Mouse (Mus musculus) forebrain, postnatal 0 days (tissue): Measurements from ENCODE around the gene Adamtsl5. TPM values are rescaled to one million over a fixed set of nuclear protein-coding genes. Genes with fewer than 3 reads are reported as not detected.

ENCODE experiments used
- ATAC-seq: fragments of 200-750 bp; cut with Nextera tagmentation; 2 replicates; pipeline ENCODE4 v1.8.0; 2017; ENCODE audit warnings: mild to moderate bottlenecking, moderate library complexity
- DNase-seq: peaks from one replicate; pipeline ENCODE4 v3.0.0-alpha.2; 2015
- H3K27ac ChIP-seq: fragments of 300-500 bp; sonication (generic); 2 replicates; pipeline ENCODE4 v1.5.1; 2014; ENCODE audit warnings: low read depth, mild to moderate bottlenecking, antibody characterized with exemption, low read length, moderate library complexity, mixed read lengths
- H3K27me3 ChIP-seq: fragments of 300-500 bp; sonication (generic); 2 replicates; pipeline ENCODE4 v1.6.1; 2014; ENCODE audit warnings: mild to moderate bottlenecking, low read length, mixed read lengths; ENCODE audit not compliant: insufficient read depth
- H3K36me3 ChIP-seq: fragments of 300-500 bp; sonication (generic); 2 replicates; pipeline ENCODE4 v1.6.1; 2014; ENCODE audit warnings: mild to moderate bottlenecking, moderate library complexity; ENCODE audit not compliant: insufficient read depth
- H3K4me1 ChIP-seq: fragments of 300-500 bp; sonication (generic); 2 replicates; pipeline ENCODE4 v1.6.1; 2014; ENCODE audit warnings: antibody characterized with exemption; ENCODE audit not compliant: insufficient read depth
- H3K4me2 ChIP-seq: fragments of 300-500 bp; sonication (generic); 2 replicates; pipeline ENCODE4 v1.6.1; 2014; ENCODE audit warnings: low read depth, mild to moderate bottlenecking, moderate library complexity
- H3K4me3 ChIP-seq: fragments of 300-500 bp; sonication (generic); 2 replicates; pipeline ENCODE4 v1.5.1; 2014; ENCODE audit warnings: low read depth, low read length, mixed read lengths
- H3K9ac ChIP-seq: fragments of 300-500 bp; sonication (generic); 2 replicates; pipeline ENCODE4 v1.6.1; 2014; ENCODE audit warnings: mild to moderate bottlenecking
- H3K9me3 ChIP-seq: fragments of 300-500 bp; sonication (generic); 2 replicates; pipeline ENCODE4 v1.6.1; 2016; ENCODE audit warnings: low read length
- CTCF ChIP-seq: sonication (generic); IDR thresholded peaks from 2 replicates; pipeline ENCODE4 v1.5.1; 2016; ENCODE audit warnings: antibody characterized with exemption, control low read depth, low read depth
- WGBS: fragments of 180-500 bp; shearing (Covaris S2); extraction: QIAGEN DNeasy Blood & Tissue Kit; methylation state at CpG from one replicate; pipeline ENCODE4 v1.1.7; 2014; 5-methylcytosine and 5-hydroxymethylcytosine counted together
- polyA plus RNA-seq: library from polyadenylated mRNA; unstranded; fragments of >200 nt; fragmentation: Nextera tagmentation; extraction: Ambion mirVana; gene quantifications from 2 replicates; pipeline ENCODE4 v1.2.1, GENCODE M21; 2015
- total RNA-seq: library from RNA; depleted of rRNA; stranded (reverse); fragments of >200 nt; gene quantifications from 2 replicates; pipeline ENCODE4 v1.2.3, GENCODE M21; 2014

Adamtsl5 gene
- total and polyA plus RNA-seq, 2 experiments from 2014 or later, result 0.33 to 0.81 TPM

GRCm38 (mm10) chr10:80301256-80302081 lies 46.7 kb downstream of the Adamtsl5 start:
- 61% methylated on average over 10 of the region's 10 CpGs for WGBS
- no peak for DNase-seq
- peaks cover 42% of the 10 kb centered on the region for H3K4me1 ChIP-seq

GRCm38 (mm10) chr10:80300672-80301181 lies 47.5 kb downstream of the Adamtsl5 start:
- ATAC-seq (peak; percentile 83), DNase-seq (peak; percentile 92)
- Histone ChIP-seq H3K27me3 (no peaks in the 10 kb centered on the region), H3K4me2 (peak overlapping the region; percentile 89), H3K9me3 (no peaks in the 10 kb centered on the region), H3K36me3 (peaks cover 36% of the 10 kb centered on the region), H3K9ac (peak overlapping the region; percentile 99), H3K4me1 (peaks cover 44% of the 10 kb centered on the region), H3K4me3 (peak overlapping the region; percentile 68), H3K27ac (peak overlapping the region; percentile 99)
- WGBS, result 10% methylated on average over 11 of the region's 11 CpGs
- peak; percentile 14; the same call in 1 of the 2 replicates for TF ChIP-seq CTCF

More at GRCm38 (mm10) chr10:80301256-80302081, 46.7 kb downstream of the Adamtsl5 start:
- Histone ChIP-seq H3K9me3 (no peaks in the 10 kb centered on the region), H3K4me2 (peak overlapping the region; percentile 89), H3K9ac (peak overlapping the region; percentile 99), H3K4me3 (peak overlapping the region; percentile 68), H3K27ac (peak overlapping the region; percentile 99), H3K36me3 (peaks cover 43% of the 10 kb centered on the region), H3K27me3 (no peaks in the 10 kb centered on the region)
- TF ChIP-seq CTCF, result peak; percentile 4; the same call in 1 of the 2 replicates
- no peak for ATAC-seq

GRCm38 (mm10) chr10:80299824-80300223 lies 48.4 kb downstream of the Adamtsl5 start:
- H3K4me1 ChIP-seq, result peaks cover 44% of the 10 kb centered on the region
- no peak; the same call in 1 of the 2 replicates for TF ChIP-seq CTCF
- peak overlapping the region; percentile 68 for H3K4me3 ChIP-seq
- peak overlapping the region; percentile 99 for H3K9ac ChIP-seq
- H3K27me3 ChIP-seq, result no peaks in the 10 kb centered on the region
- DNase-seq (peak; percentile 48), ATAC-seq (no peak)
- peaks cover 30% of the 10 kb centered on the region for H3K36me3 ChIP-seq
- no peaks in the 10 kb centered on the region for H3K9me3 ChIP-seq
- 31% methylated on average over 10 of the region's 10 CpGs for WGBS
- peak overlapping the region; percentile 99 for H3K27ac ChIP-seq
- peak overlapping the region; percentile 89 for H3K4me2 ChIP-seq

- Histone ChIP-seq H3K9me3 (no peaks in the 10 kb centered on the region), H3K4me1 (peaks cover 44% of the 10 kb centered on the region), H3K4me2 (peak overlapping the region; percentile 89), H3K27ac (peak overlapping the region; percentile 99), H3K27me3 (no peaks in the 10 kb centered on the region), H3K4me3 (peak overlapping the region; percentile 68), H3K9ac (peak overlapping the region; percentile 99), H3K36me3 (peaks cover 30% of the 10 kb centered on the region)
- ATAC-seq, result peak; percentile 11; the same call in 1 of the 2 replicates
- DNase-seq, result peak; percentile 73
- no peak for TF ChIP-seq CTCF
- WGBS, result 2% methylated on average over 15 of the region's 15 CpGs
Measured at GRCm38 (mm10) chr10:80299301-80299700, 48.9 kb downstream of the Adamtsl5 start.

- H3K4me3 ChIP-seq, result peak overlapping the region; percentile 68
- ATAC-seq, result peak; percentile 84
- H3K4me1 ChIP-seq, result peaks cover 44% of the 10 kb centered on the region
- DNase-seq, result peak; percentile 96
- H3K9me3 ChIP-seq, result no peaks in the 10 kb centered on the region
- H3K9ac ChIP-seq, result peak overlapping the region; percentile 99
- H3K36me3 ChIP-seq, result peaks cover 30% of the 10 kb centered on the region
- H3K4me2 ChIP-seq, result peak overlapping the region; percentile 89
- WGBS, result 2% methylated on average over 26 of the region's 26 CpGs
- no peaks in the 10 kb centered on the region for H3K27me3 ChIP-seq
- peak; percentile 63 for TF ChIP-seq CTCF
- H3K27ac ChIP-seq, result peak overlapping the region; percentile 99
Measured at GRCm38 (mm10) chr10:80298571-80299281, 49.5 kb downstream of the Adamtsl5 start.

- peak overlapping the region; percentile 99; the same call in 1 of the 2 replicates for H3K27ac ChIP-seq
- no peaks in the 10 kb centered on the region for H3K9me3 ChIP-seq
- no peak for DNase-seq
- peak overlapping the region; percentile 89 for H3K4me2 ChIP-seq
- no peaks in the 10 kb centered on the region for H3K27me3 ChIP-seq
- H3K36me3 ChIP-seq, result peaks cover 22% of the 10 kb centered on the region
- 79% methylated on average over 8 of the region's 8 CpGs for WGBS
- H3K9ac ChIP-seq, result peak overlapping the region; percentile 73
- no peak for ATAC-seq
- no peak for TF ChIP-seq CTCF
- peaks cover 46% of the 10 kb centered on the region for H3K4me1 ChIP-seq
- no peak overlapping the region for H3K4me3 ChIP-seq
Measured at GRCm38 (mm10) chr10:80297526-80298133, 50.6 kb downstream of the Adamtsl5 start.
